Mouse (Mus musculus) neural tube, embryonic 12.5 days (tissue): ENCODE results near the gene Cdh6. TPM values are rescaled to one million over a fixed set of nuclear protein-coding genes. Genes with fewer than 3 reads are reported as not detected.

Experiments
- ATAC-seq: fragments of 200-750 bp; cut with Nextera tagmentation; 2 replicates; pipeline ENCODE4 v1.8.0; 2017; ENCODE audit warnings: low read depth, mild to moderate bottlenecking, moderate TSS enrichment, moderate library complexity; ENCODE audit not compliant: low FRiP score
- H3K27ac ChIP-seq: fragments of 300-500 bp; sonication (generic); 2 replicates; pipeline ENCODE4 v1.5.1; 2016
- H3K27me3 ChIP-seq: fragments of 300-500 bp; sonication (generic); replicated peaks from 2 replicates; pipeline ENCODE4 v1.6.1; 2016; ENCODE audit warnings: mild to moderate bottlenecking
- H3K36me3 ChIP-seq: fragments of 300-500 bp; sonication (generic); 2 replicates; pipeline ENCODE4 v1.6.1; 2016; ENCODE audit warnings: mild to moderate bottlenecking
- H3K4me1 ChIP-seq: fragments of 300-500 bp; sonication (generic); 2 replicates; pipeline ENCODE4 v1.6.1; 2016
- H3K4me2 ChIP-seq: fragments of 300-500 bp; sonication (generic); replicated peaks from 2 replicates; pipeline ENCODE4 v1.6.1; 2016; ENCODE audit warnings: mild to moderate bottlenecking
- H3K4me3 ChIP-seq: fragments of 300-500 bp; sonication (generic); 2 replicates; pipeline ENCODE4 v1.5.1; 2016
- H3K9ac ChIP-seq: fragments of 300-500 bp; sonication (generic); 2 replicates; pipeline ENCODE4 v1.6.1; 2016; ENCODE audit warnings: mild to moderate bottlenecking
- H3K9me3 ChIP-seq: fragments of 300-500 bp; sonication (generic); 2 replicates; pipeline ENCODE4 v1.6.1; 2016; ENCODE audit warnings: mild to moderate bottlenecking
- WGBS: fragments of 180-500 bp; shearing (Covaris S2); methylation state at CpG from one replicate; pipeline ENCODE4 v1.1.7; 2016; 5-methylcytosine and 5-hydroxymethylcytosine counted together
- polyA plus RNA-seq: library from polyadenylated mRNA; unstranded; fragments of >200 nt; fragmentation: Nextera tagmentation; extraction: Ambion mirVana; gene quantifications from 2 replicates; pipeline ENCODE4 v1.2.1, GENCODE M21; 2016

The Cdh6 gene
- polyA plus RNA-seq, 1 experiment from 2014 or later, result 17.5 TPM

GRCm38 (mm10) chr15:13181430-13181829 lies 8.0 kb upstream of the Cdh6 start:
- Histone ChIP-seq H3K27me3 (no peaks in the 10 kb centered on the region), H3K9me3 (no peaks in the 10 kb centered on the region), H3K9ac (no peak overlapping the region), H3K4me1 (no peaks in the 10 kb centered on the region), H3K4me3 (no peak overlapping the region), H3K36me3 (no peaks in the 10 kb centered on the region), H3K27ac (no peak overlapping the region), H3K4me2 (no peak overlapping the region)
- WGBS, result 50% methylated on average over 8 of the region's 8 CpGs
- 0 out of 2 replicates have a peak, but pooled peaks have one; percentile 17 for ATAC-seq

GRCm38 (mm10) chr15:13181014-13181413 lies 7.5 kb upstream of the Cdh6 start:
- no peak overlapping the region for H3K27ac ChIP-seq
- H3K4me2 ChIP-seq, result no peak overlapping the region
- WGBS, result 47% methylated on average over 4 of the region's 4 CpGs
- no peak overlapping the region for H3K9ac ChIP-seq
- no peaks in the 10 kb centered on the region for H3K27me3 ChIP-seq
- ATAC-seq, result 0 out of 2 replicates have a peak, but pooled peaks have one; percentile 37
- no peaks in the 10 kb centered on the region for H3K4me1 ChIP-seq
- no peak overlapping the region for H3K4me3 ChIP-seq
- H3K9me3 ChIP-seq, result no peaks in the 10 kb centered on the region
- H3K36me3 ChIP-seq, result no peaks in the 10 kb centered on the region

GRCm38 (mm10) chr15:13175978-13176377 lies 2.5 kb upstream of the Cdh6 start:
- Histone ChIP-seq H3K36me3 (no peaks in the 10 kb centered on the region), H3K27ac (no peak overlapping the region), H3K4me2 (no peak overlapping the region), H3K4me1 (peaks cover 13% of the 10 kb centered on the region), H3K9me3 (no peaks in the 10 kb centered on the region), H3K4me3 (no peak overlapping the region), H3K27me3 (no peaks in the 10 kb centered on the region), H3K9ac (no peak overlapping the region)
- ATAC-seq, result no peak
- 21% methylated on average over 9 of the region's 9 CpGs for WGBS

GRCm38 (mm10) chr15:13174618-13174980 lies 1.1 kb upstream of the Cdh6 start:
- no peaks in the 10 kb centered on the region for H3K36me3 ChIP-seq
- 0 out of 2 replicates have a peak overlapping the region, but pooled peaks have one; percentile 60 for H3K4me3 ChIP-seq
- 13% methylated on average over 6 of the region's 6 CpGs for WGBS
- no peak overlapping the region for H3K27ac ChIP-seq
- H3K27me3 ChIP-seq, result no peaks in the 10 kb centered on the region
- no peaks in the 10 kb centered on the region for H3K9me3 ChIP-seq
- peaks cover 13% of the 10 kb centered on the region for H3K4me1 ChIP-seq
- H3K9ac ChIP-seq, result no peak overlapping the region
- H3K4me2 ChIP-seq, result peak overlapping the region; percentile 84
- ATAC-seq, result no peak

GRCm38 (mm10) chr15:13173840-13174617 lies 554 bp upstream of the Cdh6 start:
- no peaks in the 10 kb centered on the region for H3K36me3 ChIP-seq
- H3K4me3 ChIP-seq, result peak overlapping the region; percentile 60
- H3K9me3 ChIP-seq, result no peaks in the 10 kb centered on the region
- no peaks in the 10 kb centered on the region for H3K27me3 ChIP-seq
- H3K4me2 ChIP-seq, result peak overlapping the region; percentile 84
- peak; percentile 25 for ATAC-seq
- H3K4me1 ChIP-seq, result peaks cover 13% of the 10 kb centered on the region
- H3K27ac ChIP-seq, result no peak overlapping the region
- H3K9ac ChIP-seq, result peak overlapping the region; percentile 73
- WGBS, result under 1% methylated on average over 27 of the region's 27 CpGs

GRCm38 (mm10) chr15:13172365-13173070 lies 957 bp downstream of the Cdh6 start:
- H3K27ac ChIP-seq, result peak overlapping the region; percentile 80; the same call in 1 of the 2 replicates
- ATAC-seq, result peak; percentile 11; the same call in 1 of the 2 replicates
- peak overlapping the region; percentile 84 for H3K4me2 ChIP-seq
- WGBS, result under 1% methylated on average over 26 of the region's 26 CpGs
- H3K9ac ChIP-seq, result peak overlapping the region; percentile 73
- peak overlapping the region; percentile 60 for H3K4me3 ChIP-seq
- H3K4me1 ChIP-seq, result peaks cover 13% of the 10 kb centered on the region
- H3K36me3 ChIP-seq, result no peaks in the 10 kb centered on the region
- H3K27me3 ChIP-seq, result no peaks in the 10 kb centered on the region
- H3K9me3 ChIP-seq, result no peaks in the 10 kb centered on the region

- no peak overlapping the region for H3K27ac ChIP-seq
Observed at GRCm38 (mm10) chr15:13171486-13172364, 1.8 kb downstream of the Cdh6 start.

GRCm38 (mm10) chr15:13165094-13165885 lies 8.2 kb downstream of the Cdh6 start:
- no peak for ATAC-seq
- WGBS, result 95% methylated on average over 13 of the region's 13 CpGs

More at GRCm38 (mm10) chr15:13171486-13172364, 1.8 kb downstream of the Cdh6 start:
- H3K27me3 ChIP-seq, result no peaks in the 10 kb centered on the region
- peak overlapping the region; percentile 60 for H3K4me3 ChIP-seq
- ATAC-seq, result no peak
- WGBS, result under 1% methylated on average over 16 of the region's 16 CpGs
- peaks cover 13% of the 10 kb centered on the region for H3K4me1 ChIP-seq
- peak overlapping the region; percentile 73 for H3K9ac ChIP-seq
- no peaks in the 10 kb centered on the region for H3K36me3 ChIP-seq
- no peaks in the 10 kb centered on the region for H3K9me3 ChIP-seq
- H3K4me2 ChIP-seq, result peak overlapping the region; percentile 84

GRCm38 (mm10) chr15:13155820-13156219 lies 17.7 kb downstream of the Cdh6 start:
- ATAC-seq, result no peak
- Histone ChIP-seq H3K4me3 (no peak overlapping the region), H3K36me3 (no peaks in the 10 kb centered on the region), H3K4me1 (no peaks in the 10 kb centered on the region), H3K4me2 (no peak overlapping the region), H3K9ac (no peak overlapping the region), H3K9me3 (no peaks in the 10 kb centered on the region), H3K27ac (no peak overlapping the region), H3K27me3 (no peaks in the 10 kb centered on the region)
- 92% methylated on average over 5 of the region's 5 CpGs for WGBS

More at GRCm38 (mm10) chr15:13165094-13165885, 8.2 kb downstream of the Cdh6 start:
- no peak overlapping the region for H3K4me3 ChIP-seq
- H3K4me1 ChIP-seq, result no peaks in the 10 kb centered on the region
- no peak overlapping the region for H3K9ac ChIP-seq
- H3K9me3 ChIP-seq, result no peaks in the 10 kb centered on the region
- no peak overlapping the region for H3K27ac ChIP-seq
- no peaks in the 10 kb centered on the region for H3K36me3 ChIP-seq
- no peak overlapping the region for H3K4me2 ChIP-seq
- H3K27me3 ChIP-seq, result no peaks in the 10 kb centered on the region

- 82% methylated on average over 6 of the region's 6 CpGs for WGBS
- Histone ChIP-seq H3K9ac (no peak overlapping the region), H3K4me2 (no peak overlapping the region), H3K36me3 (no peaks in the 10 kb centered on the region), H3K9me3 (no peaks in the 10 kb centered on the region), H3K4me1 (no peaks in the 10 kb centered on the region), H3K27ac (no peak overlapping the region), H3K27me3 (no peaks in the 10 kb centered on the region), H3K4me3 (no peak overlapping the region)
- no peak for ATAC-seq
Observed at GRCm38 (mm10) chr15:13155418-13155817, 18.1 kb downstream of the Cdh6 start.

GRCm38 (mm10) chr15:13141983-13142382 lies 31.5 kb downstream of the Cdh6 start:
- H3K4me3 ChIP-seq, result no peak overlapping the region
- no peak overlapping the region for H3K4me2 ChIP-seq
- no peak overlapping the region for H3K9ac ChIP-seq
- 0 out of 2 replicates have a peak, but pooled peaks cover 4% of the 10 kb centered on the region for H3K9me3 ChIP-seq
- no peaks in the 10 kb centered on the region for H3K27me3 ChIP-seq
- H3K27ac ChIP-seq, result no peak overlapping the region
- no peak for ATAC-seq
- H3K36me3 ChIP-seq, result no peaks in the 10 kb centered on the region
- WGBS, result 80% methylated on average over 4 of the region's 4 CpGs
- no peaks in the 10 kb centered on the region for H3K4me1 ChIP-seq
